Mouse (Mus musculus) stomach, postnatal 0 days (tissue): ENCODE measurements around the gene Fgfr2. TPM values are rescaled to one million over a fixed set of nuclear protein-coding genes. Genes with fewer than 3 reads are reported as not detected.
A peak's percentile ranks its signal among the peaks of the same experiment; 100 is the strongest.

Experiments used
- ATAC-seq: fragments of 200-750 bp; cut with Nextera tagmentation; 2 replicates; pipeline ENCODE4 v1.8.0; 2017; ENCODE audit not compliant: low FRiP score, low TSS enrichment
- DNase-seq: peaks from one replicate; pipeline ENCODE4 v3.0.0-alpha.2; 2016; ENCODE audit warnings: low spot score
- H3K27ac ChIP-seq: fragments of 300-500 bp; sonication (generic); replicated peaks from 2 replicates; pipeline ENCODE4 v1.5.1; 2014; ENCODE audit warnings: mild to moderate bottlenecking, control low read depth
- H3K27me3 ChIP-seq: fragments of 300-500 bp; sonication (generic); 2 replicates; pipeline ENCODE4 v1.6.1; 2014; ENCODE audit warnings: low read length; ENCODE audit not compliant: control insufficient read depth, insufficient read depth
- H3K36me3 ChIP-seq: fragments of 300-500 bp; sonication (generic); 2 replicates; pipeline ENCODE4 v1.6.1; 2014; ENCODE audit warnings: low read length, mixed read lengths; ENCODE audit not compliant: control insufficient read depth, insufficient read depth
- H3K4me1 ChIP-seq: fragments of 300-500 bp; sonication (generic); replicated peaks from 2 replicates; pipeline ENCODE4 v1.6.1; 2014; ENCODE audit warnings: antibody characterized with exemption; ENCODE audit not compliant: control insufficient read depth, insufficient read depth
- H3K4me2 ChIP-seq: fragments of 300-500 bp; sonication (generic); replicated peaks from 2 replicates; pipeline ENCODE4 v1.6.1; 2014; ENCODE audit warnings: low read depth, mild to moderate bottlenecking, control low read depth, moderate library complexity
- H3K4me3 ChIP-seq: fragments of 300-500 bp; sonication (generic); 2 replicates; pipeline ENCODE4 v1.5.1; 2014; ENCODE audit warnings: low read depth, low read length, control low read depth
- H3K9ac ChIP-seq: fragments of 300-500 bp; sonication (generic); 2 replicates; pipeline ENCODE4 v1.6.1; 2014; ENCODE audit warnings: mild to moderate bottlenecking, low read length, control low read depth, mixed read lengths
- H3K9me3 ChIP-seq: fragments of 300-500 bp; sonication (generic); 2 replicates; pipeline ENCODE4 v1.6.1; 2016; ENCODE audit warnings: low read length; ENCODE audit not compliant: control insufficient read depth
- CTCF ChIP-seq: IDR thresholded peaks from 2 replicates; pipeline ENCODE4 v1.5.1; 2016; ENCODE audit warnings: antibody characterized with exemption, low read depth, mild to moderate bottlenecking, moderate library complexity
- EP300 ChIP-seq: optimal IDR thresholded peaks from 2 replicates; pipeline ENCODE3; 2016; ENCODE audit warnings: antibody characterized with exemption
- WGBS: fragments of 180-500 bp; shearing (Covaris S2); extraction: QIAGEN DNeasy Blood & Tissue Kit; methylation state at CpG from one replicate; pipeline ENCODE4 v1.1.7; 2014; 5-methylcytosine and 5-hydroxymethylcytosine counted together
- polyA plus RNA-seq: library from polyadenylated mRNA; unstranded; fragments of >200 nt; fragmentation: Nextera tagmentation; extraction: Ambion mirVana; gene quantifications from 2 replicates; pipeline ENCODE4 v1.2.1, GENCODE M21; 2015

The Fgfr2 gene
- polyA plus RNA-seq, 1 experiment from 2014 or later, result 60.8 TPM

DNA sequence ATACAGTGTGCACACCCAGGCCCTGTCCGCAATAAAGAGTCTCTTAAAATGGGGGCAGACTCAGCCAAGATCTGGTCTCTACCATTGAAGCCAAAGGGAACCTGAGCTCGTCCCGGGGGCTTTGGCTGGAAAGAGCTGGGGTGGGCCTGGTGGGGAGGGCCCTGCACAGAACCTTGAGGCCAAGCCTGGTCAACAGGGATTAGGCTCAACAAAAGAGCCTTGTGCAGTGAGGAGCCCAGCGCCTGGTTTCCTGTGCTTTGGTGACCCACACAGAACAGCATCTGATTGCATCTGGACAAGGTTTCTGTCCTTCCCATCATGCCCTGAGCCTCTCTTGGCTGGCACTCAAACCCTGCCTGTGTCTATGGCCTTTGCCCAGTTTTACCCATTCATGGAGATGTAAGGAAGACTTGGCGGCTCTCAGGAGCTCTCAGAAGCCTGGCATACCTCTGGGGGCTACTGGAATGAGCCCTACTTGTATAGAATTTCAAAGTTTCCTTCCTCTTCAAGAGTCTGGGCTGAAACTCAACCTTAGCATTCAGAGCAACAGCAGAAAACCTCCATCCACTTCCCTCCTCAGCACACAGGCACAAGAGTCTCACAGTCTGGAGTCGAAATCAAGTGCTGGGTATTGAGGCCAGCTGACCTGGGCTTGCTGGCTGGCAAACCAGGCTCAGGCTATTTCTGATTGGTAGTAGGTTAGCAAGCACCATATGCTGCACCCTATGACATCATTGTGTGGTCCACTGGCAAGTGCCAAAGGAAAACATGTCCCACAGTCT, 911.0 kb downstream of the Fgfr2 start:
- WGBS, result 70% methylated on average over 6 of the region's 6 CpGs
- TF ChIP-seq CTCF, result no peak
- TF ChIP-seq EP300, result no peak
- H3K4me1 ChIP-seq, result no peaks in the 10 kb centered on the region

DNA sequence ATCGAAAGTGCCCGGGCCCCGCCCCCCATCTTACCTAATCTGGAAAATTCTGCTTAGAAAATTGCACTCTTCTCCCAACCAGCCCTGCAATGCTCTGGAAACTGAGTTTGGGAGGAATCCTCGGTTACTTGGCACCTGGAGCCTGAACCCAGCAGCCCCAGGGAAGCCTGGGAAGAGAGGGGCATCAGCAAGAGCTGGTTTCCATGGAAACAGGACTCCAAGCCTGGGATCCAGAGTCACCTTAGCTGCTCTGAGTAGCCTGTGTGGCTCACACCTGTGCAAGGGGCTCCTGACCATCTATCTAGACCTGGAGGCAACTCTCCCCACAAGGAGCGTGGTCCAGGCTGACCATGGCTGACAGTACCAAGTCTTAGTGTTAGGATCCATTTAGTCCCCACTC, 912.5 kb downstream of the Fgfr2 start:
- H3K9ac ChIP-seq, result no peak overlapping the region
- H3K9me3 ChIP-seq, result no peaks in the 10 kb centered on the region
- 91% methylated on average over 5 of the region's 5 CpGs for WGBS
- H3K27me3 ChIP-seq, result no peaks in the 10 kb centered on the region
- no peak overlapping the region for H3K4me3 ChIP-seq
- no peaks in the 10 kb centered on the region for H3K36me3 ChIP-seq
- DNase-seq (no peak), ATAC-seq (no peak)
- H3K27ac ChIP-seq, result no peak overlapping the region
- TF ChIP-seq CTCF (no peak), EP300 (no peak)
- no peak overlapping the region for H3K4me2 ChIP-seq
- no peaks in the 10 kb centered on the region for H3K4me1 ChIP-seq

More for the DNA sequence above, 911.0 kb downstream of the Fgfr2 start:
- Histone ChIP-seq H3K4me3 (no peak overlapping the region), H3K27ac (peak overlapping the region; percentile 36; the same call in 1 of the 2 replicates), H3K36me3 (no peaks in the 10 kb centered on the region), H3K9me3 (no peaks in the 10 kb centered on the region), H3K27me3 (no peaks in the 10 kb centered on the region), H3K4me2 (no peak overlapping the region), H3K9ac (no peak overlapping the region)
- 0 out of 2 replicates have a peak, but pooled peaks have one; percentile 17 for ATAC-seq
- DNase-seq, result no peak

DNA sequence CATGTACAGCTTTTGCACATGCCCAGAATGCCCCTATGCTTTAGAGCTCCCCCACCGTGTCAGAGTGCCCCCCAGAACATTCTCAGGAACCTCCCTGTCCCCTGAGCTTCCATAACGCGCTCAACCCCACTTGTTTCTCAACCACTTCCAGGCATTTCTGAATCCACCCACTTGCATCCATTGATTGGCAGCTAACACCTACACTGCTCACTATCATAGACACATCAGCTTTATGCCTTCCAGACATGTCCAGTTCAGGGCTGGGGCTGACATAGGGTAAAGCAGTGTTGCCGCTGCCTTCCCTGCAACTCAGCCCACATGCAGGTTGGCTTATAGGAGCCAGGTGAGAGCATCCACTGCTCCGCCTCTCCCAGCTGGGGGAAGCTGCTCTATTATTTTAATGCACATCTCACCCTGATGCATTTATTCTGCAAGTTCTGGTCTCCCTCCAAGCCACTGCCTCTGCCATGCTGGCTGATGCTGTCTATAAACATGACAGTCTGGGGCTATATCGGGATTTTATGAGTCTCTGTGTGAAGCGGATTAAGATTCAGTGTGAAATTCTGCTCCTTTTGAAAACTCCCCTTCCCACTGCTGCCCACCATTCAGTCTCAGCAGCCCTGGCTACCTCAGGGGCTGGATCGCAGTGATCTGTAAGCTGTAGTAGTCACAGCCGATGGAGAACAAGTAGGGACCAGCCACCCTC, 914.1 kb downstream of the Fgfr2 start:
- Histone ChIP-seq H3K4me2 (no peak overlapping the region), H3K27ac (no peak overlapping the region), H3K9me3 (no peaks in the 10 kb centered on the region), H3K27me3 (no peaks in the 10 kb centered on the region), H3K36me3 (no peaks in the 10 kb centered on the region), H3K4me1 (no peaks in the 10 kb centered on the region), H3K4me3 (no peak overlapping the region), H3K9ac (no peak overlapping the region)
- WGBS, result 81% methylated on average over 9 of the region's 9 CpGs
- no peak for ATAC-seq
- no peak for TF ChIP-seq CTCF
- no peak for TF ChIP-seq EP300
- DNase-seq, result no peak

DNA sequence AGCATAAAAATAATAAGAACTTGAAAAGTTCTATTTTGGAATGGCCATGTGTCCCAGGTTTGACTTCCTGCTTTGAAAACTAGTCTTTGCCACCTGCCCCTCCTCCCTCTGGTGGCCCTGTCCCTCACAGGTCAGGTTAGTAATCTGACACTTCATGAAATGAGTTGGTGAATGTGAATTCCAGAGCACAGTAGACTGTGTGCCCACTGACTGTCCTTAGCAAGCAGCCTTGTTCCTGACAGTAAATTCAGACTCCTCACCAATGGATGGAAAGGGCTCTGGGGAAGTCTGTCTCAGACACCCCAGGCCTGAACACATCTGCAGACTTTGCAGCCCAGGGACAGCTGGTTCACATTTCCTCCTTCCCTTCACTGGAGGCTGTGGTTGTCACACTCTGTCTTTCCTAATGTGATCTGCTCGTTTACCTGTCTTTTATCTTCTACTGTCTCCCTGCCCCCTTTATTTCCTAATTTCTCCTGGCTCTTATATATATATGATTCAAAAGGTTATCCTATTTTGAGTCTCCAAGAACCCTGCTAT, 919.0 kb downstream of the Fgfr2 start:
- 29% methylated on average over 1 of the region's 1 CpGs for WGBS
- no peaks in the 10 kb centered on the region for H3K36me3 ChIP-seq
- H3K9ac ChIP-seq, result no peak overlapping the region
- H3K4me3 ChIP-seq, result no peak overlapping the region
- no peak overlapping the region for H3K27ac ChIP-seq
- TF ChIP-seq CTCF (no peak), EP300 (no peak)
- no peak overlapping the region for H3K4me2 ChIP-seq
- no peaks in the 10 kb centered on the region for H3K27me3 ChIP-seq
- DNase-seq (no peak), ATAC-seq (no peak)
- H3K4me1 ChIP-seq, result no peaks in the 10 kb centered on the region
- H3K9me3 ChIP-seq, result no peaks in the 10 kb centered on the region

DNA sequence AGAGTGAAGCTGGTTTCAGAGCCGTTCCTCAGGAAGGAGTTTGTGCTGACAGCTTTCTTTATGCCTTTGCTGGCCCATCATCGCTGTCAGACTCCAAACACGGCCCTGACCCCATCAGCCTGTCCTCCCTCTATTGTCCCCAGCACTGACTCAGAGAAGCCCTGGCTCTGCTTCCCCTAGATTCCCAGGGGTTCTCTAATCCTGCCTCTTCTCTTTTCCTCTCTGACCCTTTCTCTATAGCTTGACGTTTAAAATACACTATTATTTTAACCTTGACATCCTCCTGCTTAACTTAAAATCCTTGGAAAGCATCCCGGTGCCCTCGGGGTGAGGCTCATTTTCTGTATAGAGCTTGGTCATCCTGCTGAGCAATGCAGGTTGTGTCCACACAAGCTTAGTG, 923.5 kb downstream of the Fgfr2 start:
- H3K4me1 ChIP-seq, result no peaks in the 10 kb centered on the region
- H3K27me3 ChIP-seq, result no peaks in the 10 kb centered on the region
- H3K36me3 ChIP-seq, result no peaks in the 10 kb centered on the region
- DNase-seq (no peak), ATAC-seq (no peak)
- H3K9ac ChIP-seq, result no peak overlapping the region
- no peak overlapping the region for H3K4me3 ChIP-seq
- no peaks in the 10 kb centered on the region for H3K9me3 ChIP-seq
- H3K27ac ChIP-seq, result no peak overlapping the region
- TF ChIP-seq CTCF (no peak), EP300 (no peak)
- WGBS, result 28% methylated on average over 6 of the region's 6 CpGs
- no peak overlapping the region for H3K4me2 ChIP-seq

DNA sequence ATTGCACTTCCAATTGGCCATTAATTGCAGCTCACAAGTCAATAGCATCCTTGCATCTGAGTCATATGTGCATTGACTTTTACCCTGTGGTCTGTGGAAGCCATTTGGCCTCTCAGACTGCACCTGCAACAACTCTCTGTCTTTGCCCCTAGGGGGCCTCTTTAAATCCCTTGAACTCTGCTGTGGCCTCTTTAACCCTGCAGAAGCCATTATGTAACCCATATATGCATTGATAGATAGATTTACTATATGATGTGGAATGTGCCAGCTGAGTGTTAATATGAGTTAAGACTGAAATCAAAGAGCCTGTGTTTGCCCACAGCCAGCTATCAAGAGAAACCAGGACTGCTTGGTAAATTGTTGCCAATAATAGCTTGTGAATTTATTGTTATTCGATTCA, 924.3 kb downstream of the Fgfr2 start:
- H3K9ac ChIP-seq, result no peak overlapping the region
- no peaks in the 10 kb centered on the region for H3K36me3 ChIP-seq
- no peak overlapping the region for H3K4me2 ChIP-seq
- H3K27me3 ChIP-seq, result no peaks in the 10 kb centered on the region
- H3K27ac ChIP-seq, result no peak overlapping the region
- no peaks in the 10 kb centered on the region for H3K9me3 ChIP-seq
- no peak for ATAC-seq
- no peaks in the 10 kb centered on the region for H3K4me1 ChIP-seq
- WGBS, result 81% methylated on average over 1 of the region's 1 CpGs
- TF ChIP-seq EP300 (no peak), CTCF (no peak)
- DNase-seq, result no peak
- no peak overlapping the region for H3K4me3 ChIP-seq
